Mouse (Mus musculus) stomach, postnatal 0 days (tissue): ENCODE measurements at regions not wholly inside any gene's neighbourhood (a gene's known extent, or its start where the extent isn't known, plus 50 kb on each side); places are given as distances from the start of the nearest gene placed in this dataset.

ENCODE experiments used
- CTCF ChIP-seq: IDR thresholded peaks from 2 replicates; pipeline ENCODE4 v1.5.1; 2016; ENCODE audit warnings: antibody characterized with exemption, low read depth, mild to moderate bottlenecking, moderate library complexity
- EP300 ChIP-seq: optimal IDR thresholded peaks from 2 replicates; pipeline ENCODE3; 2016; ENCODE audit warnings: antibody characterized with exemption

DNA sequence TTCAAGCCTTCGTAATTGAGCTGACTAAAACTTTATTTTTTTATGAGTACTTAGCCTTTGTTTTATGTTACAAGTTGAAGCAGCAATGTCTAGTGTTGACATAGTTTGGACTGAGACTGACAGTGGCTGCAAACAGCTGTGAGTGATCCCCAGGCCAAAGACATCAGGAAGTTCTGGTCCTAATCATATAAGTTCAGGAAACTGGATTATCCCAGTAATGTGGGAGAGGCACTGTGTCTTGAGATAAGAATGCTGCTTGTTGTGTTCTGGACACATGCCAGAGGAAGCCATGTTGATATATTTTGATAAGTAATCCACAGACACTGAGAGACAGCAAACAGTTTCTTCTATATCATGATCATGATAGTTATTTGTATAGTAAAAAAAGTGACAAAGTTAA lies 153.4 kb downstream of the Lrriq3 start:
- TF ChIP-seq CTCF (no peak), EP300 (no peak)
